In genomic region chr1:60938974-60939373, GRCm38 (mm10) we compare ENCODE assay signal across 19 mouse cellular contexts. TPM values are rescaled to one million over a fixed set of nuclear protein-coding genes. Genes with fewer than 3 reads are reported as not detected.
"Had no signal": no experiment of that assay in that cellular context is flagged by ENCODE, and none has a peak within 500 bp of the region (broad histone marks: within the 10 kb centered on the region; RNA-seq: fewer than 3 reads in every experiment).

No protein-coding gene starts in this region.

- H3K27ac ChIP-seq: lung, embryonic 15.5 days; macrophage; midbrain, embryonic 13.5 days; midbrain, embryonic 15.5 days; neural tube, embryonic 12.5 days; stomach, embryonic 15.5 days; stomach, postnatal 0 days had no signal

- ATAC-seq: lung, postnatal 0 days; midbrain, embryonic 13.5 days; midbrain, embryonic 15.5 days had no signal

- H3K4me3 ChIP-seq: lung, embryonic 15.5 days; megakaryocyte, embryonic 14.5 days; midbrain, embryonic 13.5 days; midbrain, embryonic 15.5 days; neural tube, embryonic 12.5 days; stomach, embryonic 15.5 days had no signal

- DNase-seq: lung, adult 2 months; lung, postnatal 14 days; lung, postnatal 36 days; right cerebral cortex, postnatal 14 days; thymus, adult 2 months; thymus, postnatal 25 days had no signal

RNA-seq across cellular contexts. Expression of gene Icos, which starts 38.8 kb away (rescaled TPM):
- total RNA-seq: midbrain, postnatal 0 days had no signal
- polyA plus RNA-seq: midbrain, embryonic 15.5 days had no signal

RNA-seq across cellular contexts. Expression of gene Ctla4, which starts 52.2 kb away (rescaled TPM):
- total RNA-seq: midbrain, postnatal 0 days had no signal
- polyA plus RNA-seq: lung, postnatal 0 days; macrophage; midbrain, embryonic 11.5 days; midbrain, embryonic 13.5 days; midbrain, embryonic 15.5 days; midbrain, postnatal 0 days; neural tube, embryonic 12.5 days; neural tube, embryonic 14.5 days; stomach, embryonic 15.5 days; stomach, postnatal 0 days; testis, adult 2 months had no signal
